ENCODE assay signal across 8 mouse cellular contexts in the genomic region with DNA sequence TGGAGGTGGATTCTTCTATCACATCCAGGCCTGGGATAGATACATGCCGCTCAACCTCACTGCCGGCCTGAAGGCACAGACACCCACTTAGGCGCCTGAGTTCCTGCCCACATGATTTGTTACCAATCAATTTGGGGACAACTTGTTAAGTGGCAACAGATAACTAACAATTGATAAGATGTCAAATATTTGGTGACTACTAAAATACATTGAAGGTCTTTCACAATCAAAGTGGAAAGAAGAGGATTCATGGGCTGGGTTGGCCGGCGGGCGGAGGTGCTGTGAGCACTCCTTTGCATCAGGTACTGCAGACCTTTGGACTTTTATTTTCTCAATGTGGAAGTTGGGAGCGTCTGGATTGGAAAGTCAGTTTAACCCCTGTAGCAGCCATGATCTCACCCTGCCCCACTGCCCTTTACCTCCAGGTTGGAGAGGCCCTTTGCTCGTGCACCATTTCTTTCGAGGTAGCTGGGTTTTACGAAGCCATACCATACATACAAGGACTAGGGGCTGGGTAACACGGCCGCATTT.
A peak's percentile ranks its signal among the peaks of the same experiment; 100 is the strongest.
DNase-seq lines count a peak whose midpoint lies in the region; ATAC-seq and TF ChIP-seq lines count a peak whose summit lies in the region.

No protein-coding gene starts in this region.

- peaks cover 17% of the 10 kb centered on the region for H3K4me1 ChIP-seq in kidney, adult 2 months (ENCODE audit: control insufficient read depth, insufficient read depth, low read length)
- H3K4me1 ChIP-seq in brown adipose tissue, adult 24 weeks (ENCODE audit: control insufficient read depth, insufficient read depth, insufficient read length, low read length), result peaks cover 12% of the 10 kb centered on the region; the same call in 1 of the 2 replicates
- H3K4me1 ChIP-seq in hindbrain, embryonic 14.5 days (replicated peaks; ENCODE audit: control insufficient read depth, insufficient read depth, low read length), result peaks cover 14% of the 10 kb centered on the region
- peaks cover 7% of the 10 kb centered on the region for H3K4me1 ChIP-seq in midbrain, embryonic 15.5 days

- WGBS in kidney, adult 2 months, result 52% methylated on average over 12 of the region's 12 CpGs
- WGBS in hindbrain, embryonic 14.5 days, result 49% methylated on average over 12 of the region's 12 CpGs
- 48% methylated on average over 12 of the region's 12 CpGs for WGBS in midbrain, embryonic 15.5 days

- peak overlapping the region; percentile 38 for H3K4me3 ChIP-seq in kidney, adult 2 months (ENCODE audit: insufficient read depth, low read depth, low read length)
- H3K4me3 ChIP-seq in brown adipose tissue, adult 24 weeks (ENCODE audit: insufficient read depth, low read depth, low read length), result peak overlapping the region; percentile 66
- H3K4me3 ChIP-seq in hindbrain, embryonic 14.5 days (replicated peaks; ENCODE audit: low read length), result peak overlapping the region; percentile 67
- H3K4me3 ChIP-seq in midbrain, embryonic 15.5 days, result peak overlapping the region; percentile 73

- TF ChIP-seq CTCF in kidney, adult 2 months (conservative IDR thresholded peaks at IDR 0.05; ENCODE audit: insufficient read depth, insufficient read length, low read depth, low read length), result no peak

- ATAC-seq in hindbrain, embryonic 14.5 days (ENCODE audit: low FRiP score), result no peak
- ATAC-seq in midbrain, embryonic 15.5 days (replicated peaks), result no peak

- peak; percentile 45 for DNase-seq in kidney, adult 2 months
- DNase-seq in kidney, adult 8-10 months, result no peak
- no peak for DNase-seq in hindbrain, embryonic 14.5 days (ENCODE audit: low spot score)
- no peak for DNase-seq in cerebellum, postnatal 36 days
- no peak for DNase-seq in ovary, postnatal 10 days (ENCODE audit: low spot score)
- DNase-seq in cerebellum, adult 18-20 months, result no peak

- TF ChIP-seq POLR2A in kidney, adult 2 months (IDR thresholded peaks at IDR 0.05; ENCODE audit: low read depth, low read length), result no peak

- no peaks in the 10 kb centered on the region for H3K9me3 ChIP-seq in hindbrain, embryonic 14.5 days (ENCODE audit: control insufficient read depth, low read length)
- H3K9me3 ChIP-seq in midbrain, embryonic 15.5 days, result no peaks in the 10 kb centered on the region

- peak overlapping the region; percentile 76 for H3K9ac ChIP-seq in hindbrain, embryonic 14.5 days
- H3K9ac ChIP-seq in midbrain, embryonic 15.5 days, result peak overlapping the region; percentile 65; the same call in 1 of the 2 replicates

- H3K36me3 ChIP-seq in kidney, adult 2 months (ENCODE audit: control insufficient read depth, insufficient read depth, low read length), result no peaks in the 10 kb centered on the region
- no peaks in the 10 kb centered on the region for H3K36me3 ChIP-seq in hindbrain, embryonic 14.5 days (replicated peaks; ENCODE audit: control insufficient read depth, insufficient read depth)
- no peaks in the 10 kb centered on the region for H3K36me3 ChIP-seq in midbrain, embryonic 15.5 days (replicated peaks)

- peak overlapping the region; percentile 15 for H3K27ac ChIP-seq in kidney, adult 2 months (ENCODE audit: insufficient read depth, low read depth, low read length)
- H3K27ac ChIP-seq in brown adipose tissue, adult 24 weeks (replicated peaks; ENCODE audit: low read depth, low read length), result peak overlapping the region; percentile 19
- H3K27ac ChIP-seq in hindbrain, embryonic 14.5 days, result peak overlapping the region; percentile 7; the same call in 1 of the 2 replicates
- no peak overlapping the region for H3K27ac ChIP-seq in midbrain, embryonic 15.5 days

- peak overlapping the region; percentile 75 for H3K4me2 ChIP-seq in hindbrain, embryonic 14.5 days (replicated peaks)
- H3K4me2 ChIP-seq in midbrain, embryonic 15.5 days, result peak overlapping the region; percentile 98

- no peaks in the 10 kb centered on the region for H3K27me3 ChIP-seq in kidney, adult 2 months (replicated peaks; ENCODE audit: control insufficient read depth, insufficient read depth, low read length)
- H3K27me3 ChIP-seq in hindbrain, embryonic 14.5 days (ENCODE audit: control insufficient read depth, insufficient read depth, low read length), result no peaks in the 10 kb centered on the region
- no peaks in the 10 kb centered on the region for H3K27me3 ChIP-seq in midbrain, embryonic 15.5 days (replicated peaks)
